Mouse (Mus musculus) forebrain, embryonic 10.5 days (tissue): ENCODE results near the gene Nfatc4. TPM values are rescaled to one million over a fixed set of nuclear protein-coding genes. Genes with fewer than 3 reads are reported as not detected.

ENCODE experiments used
- DNase-seq: peaks from one replicate; pipeline ENCODE4 v3.0.0-alpha.2; 2017; ENCODE audit warnings: low spot score; ENCODE audit errors: extremely low spot score
- H3K27ac ChIP-seq: fragments of 300-500 bp; sonication (generic); 2 replicates; pipeline ENCODE4 v1.5.1; 2016; ENCODE audit warnings: mild to moderate bottlenecking
- H3K27me3 ChIP-seq: fragments of 300-500 bp; sonication (generic); 2 replicates; pipeline ENCODE4 v1.6.1; 2016; ENCODE audit warnings: mild to moderate bottlenecking; ENCODE audit not compliant: poor library complexity, severe bottlenecking
- H3K36me3 ChIP-seq: fragments of 300-500 bp; sonication (generic); replicated peaks from 2 replicates; pipeline ENCODE4 v1.6.1; 2016; ENCODE audit warnings: mild to moderate bottlenecking, moderate library complexity
- H3K4me1 ChIP-seq: fragments of 300-500 bp; sonication (generic); 2 replicates; pipeline ENCODE4 v1.6.1; 2016
- H3K4me3 ChIP-seq: fragments of 300-500 bp; sonication (generic); 2 replicates; pipeline ENCODE4 v1.5.1; 2016; ENCODE audit warnings: mild to moderate bottlenecking, moderate library complexity
- H3K9me3 ChIP-seq: fragments of 300-500 bp; sonication (generic); 2 replicates; pipeline ENCODE4 v1.6.1; 2016; ENCODE audit warnings: mild to moderate bottlenecking, moderate library complexity
- WGBS: fragments of 180-500 bp; shearing (Covaris S2); methylation state at CpG from one replicate; pipeline ENCODE4 v1.1.7; 2016; 5-methylcytosine and 5-hydroxymethylcytosine counted together
- polyA plus RNA-seq: library from polyadenylated mRNA; unstranded; fragments of >200 nt; fragmentation: Nextera tagmentation; extraction: Ambion mirVana; gene quantifications from 2 replicates; pipeline ENCODE4 v1.2.1, GENCODE M21; 2016

Nfatc4 gene
- polyA plus RNA-seq, 1 experiment from 2014 or later = 39.1 TPM

GRCm38 (mm10) chr14:55868230-55869026 lies 45.5 kb downstream of the Nfatc4 start:
- Histone ChIP-seq H3K9me3 (no peaks in the 10 kb centered on the region), H3K27me3 (no peaks in the 10 kb centered on the region), H3K4me3 (no peak overlapping the region), H3K4me1 (peaks cover 8% of the 10 kb centered on the region), H3K36me3 (peaks cover 100% of the 10 kb centered on the region), H3K27ac (no peak overlapping the region)
- no peak for DNase-seq
- WGBS = 91% methylated on average over 14 of the region's 14 CpGs

- Histone ChIP-seq H3K4me1 (peaks cover 13% of the 10 kb centered on the region), H3K27ac (no peak overlapping the region), H3K36me3 (peaks cover 89% of the 10 kb centered on the region), H3K27me3 (no peaks in the 10 kb centered on the region), H3K4me3 (no peak overlapping the region), H3K9me3 (no peaks in the 10 kb centered on the region)
- DNase-seq = no peak
- WGBS = 97% methylated on average over 6 of the region's 6 CpGs
Observed at GRCm38 (mm10) chr14:55869538-55869937, 46.6 kb downstream of the Nfatc4 start.

DNA sequence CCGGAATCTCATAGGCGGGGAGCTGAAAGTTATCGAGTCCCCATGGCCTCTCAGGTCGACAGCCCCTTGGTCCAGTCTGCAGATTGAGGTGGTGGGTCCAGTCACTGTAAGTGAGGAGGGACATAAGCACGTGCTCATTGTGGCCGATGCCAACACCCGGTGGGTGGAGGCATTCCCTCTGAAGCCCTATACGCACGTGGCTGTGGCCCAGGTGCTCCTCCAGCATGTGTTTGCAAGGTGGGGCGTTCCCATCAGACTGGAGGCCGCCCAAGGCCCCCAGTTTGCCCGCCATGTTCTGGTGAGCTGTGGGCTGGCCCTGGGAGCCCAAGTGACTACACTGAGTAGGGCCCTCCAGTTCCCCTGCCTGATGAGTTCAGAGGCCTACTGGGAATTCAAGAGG lies 49.1 kb downstream of the Nfatc4 start:
- WGBS = 93% methylated on average over 12 of the region's 12 CpGs
- H3K36me3 ChIP-seq = peaks cover 64% of the 10 kb centered on the region

DNA sequence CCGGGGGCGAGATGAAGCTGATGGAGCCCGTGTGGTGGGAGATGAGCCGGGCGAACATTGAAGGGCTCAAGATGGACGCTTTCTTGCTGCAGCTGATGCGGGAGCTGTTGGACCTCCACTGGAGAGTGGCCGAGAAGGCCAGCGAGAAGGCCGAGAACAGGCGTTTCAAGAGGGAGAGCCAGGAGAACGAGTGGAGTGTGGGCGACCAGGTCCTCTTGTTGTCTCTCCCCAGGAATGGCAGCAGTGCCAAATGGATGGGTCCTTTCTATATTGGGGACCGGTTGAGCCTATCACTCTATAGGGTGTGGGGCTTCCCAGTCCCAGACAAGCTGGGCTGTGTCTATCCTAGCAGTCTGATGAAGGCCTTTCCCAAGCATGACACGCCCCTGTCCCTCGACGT lies 49.6 kb downstream of the Nfatc4 start:
- no peak for DNase-seq
- Histone ChIP-seq H3K36me3 (peaks cover 59% of the 10 kb centered on the region), H3K9me3 (no peaks in the 10 kb centered on the region), H3K4me1 (peaks cover 16% of the 10 kb centered on the region), H3K27ac (0 out of 2 replicates have a peak overlapping the region, but pooled peaks have one; percentile 77), H3K27me3 (no peaks in the 10 kb centered on the region), H3K4me3 (no peak overlapping the region)
- 92% methylated on average over 17 of the region's 17 CpGs for WGBS

More for the DNA sequence above, 49.1 kb downstream of the Nfatc4 start:
- DNase-seq = no peak
- Histone ChIP-seq H3K27me3 (no peaks in the 10 kb centered on the region), H3K9me3 (no peaks in the 10 kb centered on the region), H3K4me1 (peaks cover 13% of the 10 kb centered on the region), H3K4me3 (no peak overlapping the region), H3K27ac (no peak overlapping the region)

DNA sequence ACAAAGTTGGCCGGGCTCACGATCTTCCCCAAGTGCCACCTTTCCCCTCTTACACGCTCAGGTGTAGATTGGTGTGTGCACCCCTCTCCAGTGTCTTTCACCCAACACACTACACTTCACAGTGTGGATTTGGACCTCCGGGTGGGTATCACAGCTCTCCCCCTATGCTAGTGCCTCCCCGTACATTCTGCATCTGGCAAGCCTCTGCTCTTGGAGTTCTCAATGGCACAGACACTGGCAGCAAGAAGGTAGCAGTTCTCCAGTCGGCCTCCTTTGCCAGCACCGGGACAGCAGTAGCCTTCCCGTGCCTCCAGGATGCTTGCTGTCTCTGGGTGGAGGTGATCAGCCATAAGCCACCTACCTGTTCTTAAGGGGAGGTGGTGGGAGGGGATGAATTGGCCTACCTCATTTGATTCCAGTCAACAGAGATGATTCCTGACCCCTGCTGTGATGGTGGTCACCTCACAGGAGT lies 50.3 kb downstream of the Nfatc4 start:
- H3K36me3 ChIP-seq = peaks cover 52% of the 10 kb centered on the region
- no peaks in the 10 kb centered on the region for H3K9me3 ChIP-seq
- WGBS = 90% methylated on average over 8 of the region's 8 CpGs
- H3K4me1 ChIP-seq = peaks cover 22% of the 10 kb centered on the region
- H3K27ac ChIP-seq = peak overlapping the region; percentile 77
- no peak for DNase-seq
- peak overlapping the region; percentile 41; the same call in 1 of the 2 replicates for H3K4me3 ChIP-seq
- no peaks in the 10 kb centered on the region for H3K27me3 ChIP-seq

- DNase-seq = peak; percentile 88
- no peaks in the 10 kb centered on the region for H3K27me3 ChIP-seq
- peaks cover 26% of the 10 kb centered on the region for H3K4me1 ChIP-seq
- H3K27ac ChIP-seq = peak overlapping the region; percentile 77
- peaks cover 44% of the 10 kb centered on the region for H3K36me3 ChIP-seq
- peak overlapping the region; percentile 41 for H3K4me3 ChIP-seq
- H3K9me3 ChIP-seq = no peaks in the 10 kb centered on the region
- 16% methylated on average over 30 of the region's 30 CpGs for WGBS
Observed at GRCm38 (mm10) chr14:55873714-55874683, 51.1 kb downstream of the Nfatc4 start.

DNA sequence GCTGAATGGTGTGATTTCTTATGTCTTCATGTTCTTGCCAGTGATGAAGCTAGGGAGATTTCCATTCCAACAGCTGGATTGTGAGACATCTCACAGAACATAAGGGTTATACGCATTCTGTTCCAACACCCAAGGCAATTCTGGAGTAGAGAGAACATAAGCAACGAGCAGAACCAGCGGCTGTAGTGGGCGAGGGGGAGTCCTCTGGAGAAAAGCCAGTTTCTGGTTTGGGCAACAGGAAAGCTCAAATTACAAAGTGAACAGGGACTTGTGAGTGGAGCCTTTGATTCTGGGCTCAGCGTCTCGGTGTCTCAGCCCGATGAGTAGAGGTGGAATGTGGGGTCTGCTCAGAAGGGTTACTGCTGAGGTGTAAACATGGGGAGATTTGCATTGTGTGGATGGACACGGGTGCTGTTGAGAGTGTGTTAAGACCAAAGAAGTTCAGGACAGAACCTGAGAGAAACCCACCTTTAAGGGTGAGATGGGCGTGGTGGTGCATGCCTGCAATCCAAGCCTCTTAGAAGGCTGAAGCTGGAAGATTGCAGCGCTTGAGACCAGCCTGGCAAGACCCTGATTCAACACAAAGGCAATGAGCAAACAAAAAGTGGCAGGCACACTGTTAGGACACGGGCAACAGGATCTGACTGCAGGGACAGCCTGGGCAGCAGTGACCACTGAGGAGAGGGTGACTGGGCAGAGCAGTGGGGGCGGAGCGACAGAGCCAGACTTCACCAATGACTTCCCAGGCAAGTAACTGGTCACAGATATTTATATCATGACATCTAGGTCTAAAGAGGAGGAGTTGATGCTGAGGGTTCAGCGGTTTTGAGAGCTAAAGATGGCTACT lies 54.7 kb downstream of the Nfatc4 start:
- H3K27me3 ChIP-seq = no peaks in the 10 kb centered on the region
- DNase-seq = no peak
- H3K4me1 ChIP-seq = peaks cover 31% of the 10 kb centered on the region
- H3K4me3 ChIP-seq = 0 out of 2 replicates have a peak overlapping the region, but pooled peaks have one; percentile 11
- H3K9me3 ChIP-seq = no peaks in the 10 kb centered on the region
- peak overlapping the region; percentile 8; the same call in 1 of the 2 replicates for H3K27ac ChIP-seq
- 34% methylated on average over 14 of the region's 14 CpGs for WGBS
- H3K36me3 ChIP-seq = peaks cover 7% of the 10 kb centered on the region

DNA sequence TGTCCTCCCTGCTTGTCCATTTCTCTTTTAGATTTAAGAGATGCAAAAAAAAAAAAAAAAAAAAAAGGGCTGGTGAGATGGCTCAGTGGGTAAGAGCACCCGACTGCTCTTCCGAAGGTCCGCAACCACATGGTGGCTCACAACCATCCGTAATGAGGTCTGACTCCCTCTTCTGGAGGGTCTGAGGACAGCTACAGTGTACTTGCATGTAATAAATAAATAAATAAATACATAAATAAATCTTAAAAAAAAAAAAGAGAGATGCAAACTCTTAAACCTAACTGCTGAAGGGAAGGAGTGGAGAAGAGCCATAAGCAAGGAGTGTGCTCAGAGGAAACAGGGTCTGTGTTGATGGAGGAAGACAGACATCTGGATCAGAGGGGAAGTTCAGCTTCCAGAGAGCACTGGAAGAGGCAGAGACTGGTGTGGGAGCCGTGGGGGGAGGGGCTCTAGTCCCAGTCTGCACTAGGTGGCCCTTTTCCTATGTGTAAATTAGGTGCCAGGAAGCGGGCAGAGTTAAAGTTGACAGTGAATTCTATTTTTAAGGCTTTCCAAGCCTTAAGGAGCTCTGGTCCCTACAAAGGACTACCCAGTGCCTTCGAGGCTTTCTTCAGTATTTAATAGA lies 55.5 kb downstream of the Nfatc4 start:
- H3K4me3 ChIP-seq = no peak overlapping the region
- H3K9me3 ChIP-seq = no peaks in the 10 kb centered on the region
- no peak for DNase-seq
- peaks cover 34% of the 10 kb centered on the region for H3K4me1 ChIP-seq
- H3K27me3 ChIP-seq = 0 out of 2 replicates have a peak, but pooled peaks cover 7% of the 10 kb centered on the region
- peaks cover under 1% of the 10 kb centered on the region; the same call in 1 of the 2 replicates for H3K36me3 ChIP-seq
- no peak overlapping the region for H3K27ac ChIP-seq
- WGBS = 30% methylated on average over 7 of the region's 7 CpGs

DNA sequence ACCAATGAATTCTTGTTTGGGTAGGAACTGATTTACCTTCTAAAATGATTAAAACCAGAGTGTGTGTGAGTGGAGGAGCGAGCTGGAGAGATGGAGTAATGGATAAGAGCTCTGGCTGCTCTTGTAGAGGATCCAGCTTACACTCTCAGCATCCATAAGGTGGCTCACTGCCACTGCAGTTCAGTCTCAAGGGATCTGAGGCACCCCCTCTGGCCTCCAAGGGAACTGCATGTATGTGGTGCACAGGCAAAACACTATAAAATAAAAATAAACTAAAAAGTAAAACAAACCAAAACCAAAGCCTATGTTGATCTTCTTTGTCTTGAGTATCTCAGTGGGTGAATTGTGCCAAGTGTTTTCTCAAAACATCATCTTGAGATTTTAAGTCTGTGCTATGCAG lies 56.7 kb downstream of the Nfatc4 start:
- peaks cover 33% of the 10 kb centered on the region for H3K4me1 ChIP-seq
- H3K27me3 ChIP-seq = 0 out of 2 replicates have a peak, but pooled peaks cover 8% of the 10 kb centered on the region
- H3K36me3 ChIP-seq = no peaks in the 10 kb centered on the region
- H3K4me3 ChIP-seq = no peak overlapping the region
- H3K9me3 ChIP-seq = no peaks in the 10 kb centered on the region
- 38% methylated on average over 1 of the region's 1 CpGs for WGBS
- no peak for DNase-seq
- no peak overlapping the region for H3K27ac ChIP-seq

DNA sequence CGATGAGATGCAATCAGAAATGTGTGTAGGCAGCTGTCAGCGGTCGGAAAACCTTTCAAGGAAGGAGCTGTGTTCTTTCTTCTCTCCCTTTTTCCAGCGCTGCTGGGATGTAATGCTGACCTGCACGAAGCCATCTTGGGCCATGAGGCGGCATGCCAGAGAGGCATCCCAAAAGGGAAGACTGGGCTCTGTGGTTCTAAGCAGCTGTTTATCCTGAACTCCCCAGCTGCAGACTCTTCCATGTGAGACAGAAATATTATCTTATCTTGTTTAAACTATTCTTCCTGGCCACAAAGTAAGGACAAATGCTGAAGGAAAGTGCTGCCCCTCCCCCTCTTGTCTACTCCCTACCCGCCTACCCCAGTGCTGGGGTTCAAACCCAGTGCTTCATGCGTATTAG lies 58.0 kb downstream of the Nfatc4 start:
- no peak for DNase-seq
- H3K27ac ChIP-seq = no peak overlapping the region
- H3K36me3 ChIP-seq = peaks cover under 1% of the 10 kb centered on the region; the same call in 1 of the 2 replicates
- WGBS = 89% methylated on average over 8 of the region's 8 CpGs
- no peak overlapping the region for H3K4me3 ChIP-seq
- 0 out of 2 replicates have a peak, but pooled peaks cover 8% of the 10 kb centered on the region for H3K27me3 ChIP-seq
- H3K9me3 ChIP-seq = no peaks in the 10 kb centered on the region
- peaks cover 43% of the 10 kb centered on the region for H3K4me1 ChIP-seq

- peaks cover 13% of the 10 kb centered on the region for H3K36me3 ChIP-seq
- 0 out of 2 replicates have a peak, but pooled peaks cover 8% of the 10 kb centered on the region for H3K27me3 ChIP-seq
- no peaks in the 10 kb centered on the region for H3K9me3 ChIP-seq
- 0 out of 2 replicates have a peak overlapping the region, but pooled peaks have one; percentile 0 for H3K27ac ChIP-seq
- H3K4me1 ChIP-seq = peaks cover 55% of the 10 kb centered on the region
- H3K4me3 ChIP-seq = no peak overlapping the region
- no peak for DNase-seq
- 66% methylated on average over 6 of the region's 6 CpGs for WGBS
Observed at GRCm38 (mm10) chr14:55882171-55882641, 59.3 kb downstream of the Nfatc4 start.
